Mouse (Mus musculus) CH12.LX (cell line): ENCODE measurements at regions not wholly inside any gene's neighbourhood (a gene's known extent, or its start where the extent isn't known, plus 50 kb on each side); places are given as distances from the start of the nearest gene placed in this dataset.

Experiments used
- DNase-seq: peaks from one replicate; pipeline ENCODE4 v3.0.0-alpha.2; 2013; ENCODE audit errors: extremely low read depth
- H3K27ac ChIP-seq: 2 replicates; pipeline ENCODE4 v1.5.1; 2012; ENCODE audit warnings: low read depth, mild to moderate bottlenecking, control low read depth, moderate library complexity; ENCODE audit not compliant: insufficient read depth
- H3K27me3 ChIP-seq: replicated peaks from 2 replicates; pipeline ENCODE3; 2012; ENCODE audit warnings: inconsistent platforms
- H3K36me3 ChIP-seq, 2 experiments: replicated peaks in 1 of 2; 2 replicates each; pipeline versions ENCODE3 to v1.6.1; 2012; ENCODE audit warnings: inconsistent platforms in 1 of 2, low read length in 1 of 2, mild to moderate bottlenecking in 1 of 2, mixed read lengths in 1 of 2, moderate library complexity in 1 of 2; ENCODE audit not compliant: control insufficient read depth in 1 of 2, insufficient read depth in 1 of 2
- H3K4me1 ChIP-seq, 2 experiments: 2 replicates each; pipeline ENCODE4 v1.6.1; 2012; ENCODE audit warnings: inconsistent platforms in 1 of 2, moderate library complexity in 1 of 2; ENCODE audit not compliant: insufficient read depth in 2 of 2, control insufficient read depth in 1 of 2
- H3K4me2 ChIP-seq: 2 replicates; pipeline ENCODE4 v1.6.1; 2012; ENCODE audit warnings: low read depth, mild to moderate bottlenecking, control low read depth; ENCODE audit not compliant: poor library complexity, insufficient read depth, severe bottlenecking
- H3K4me3 ChIP-seq, 3 experiments: fragments of 150-350 bp in 1 of 3; sonication (generic) in 1 of 3; replicated peaks in 1 of 3; 2 replicates each; pipeline versions ENCODE3 to v1.5.1; 2011 to 2012; ENCODE audit warnings: low read depth in 2 of 3, low read length in 2 of 3, mild to moderate bottlenecking in 2 of 3, moderate library complexity in 2 of 3, control low read depth in 1 of 3, improper control_type of control experiment in 1 of 3, inconsistent platforms in 1 of 3, mixed read lengths in 1 of 3; ENCODE audit not compliant: poor library complexity in 1 of 3
- H3K79me2 ChIP-seq: replicated peaks from 2 replicates; pipeline ENCODE4 v1.6.1; 2012; ENCODE audit warnings: mild to moderate bottlenecking, moderate library complexity; ENCODE audit not compliant: control insufficient read depth, poor library complexity, insufficient read depth, severe bottlenecking; ENCODE audit errors: extremely low read depth
- H3K9ac ChIP-seq: 2 replicates; pipeline ENCODE4 v1.6.1; 2012; ENCODE audit warnings: low read depth, mild to moderate bottlenecking, control low read depth, moderate library complexity; ENCODE audit not compliant: insufficient read depth
- H3K9me3 ChIP-seq: replicated peaks from 2 replicates; pipeline ENCODE3; 2012; ENCODE audit warnings: low read length, inconsistent platforms, mixed read lengths
- BHLHE40 ChIP-seq: IDR thresholded peaks from 2 replicates; pipeline ENCODE4 v1.6.1; 2011; ENCODE audit warnings: mild to moderate bottlenecking, low read depth, low read length, improper control_type of control experiment
- CHD1 ChIP-seq: IDR thresholded peaks from 2 replicates; pipeline ENCODE4 v1.6.1; 2012; ENCODE audit warnings: low read depth, low read length, improper control_type of control experiment, inconsistent platforms
- CHD2 ChIP-seq: IDR thresholded peaks from 2 replicates; pipeline ENCODE4 v1.6.1; 2011; ENCODE audit warnings: low read length, improper control_type of control experiment
- E2F4 ChIP-seq: IDR thresholded peaks from 2 replicates; pipeline ENCODE4 v1.6.1; 2011; ENCODE audit warnings: low read depth, low read length, improper control_type of control experiment; ENCODE audit not compliant: insufficient replicate concordance
- ELF1 ChIP-seq: IDR thresholded peaks from 2 replicates; pipeline ENCODE4 v1.6.1; 2014; ENCODE audit warnings: low read depth, mild to moderate bottlenecking, inconsistent platforms, low read length, improper control_type of control experiment
- EP300 ChIP-seq: IDR thresholded peaks from 2 replicates; pipeline ENCODE4 v1.6.1; 2011; ENCODE audit warnings: low read length, improper control_type of control experiment
- ETS1 ChIP-seq: conservative IDR thresholded peaks from 2 replicates; pipeline ENCODE4 v1.6.1; 2012; ENCODE audit warnings: low read depth, mild to moderate bottlenecking, inconsistent platforms, low read length, improper control_type of control experiment, moderate library complexity
- GABPA ChIP-seq: IDR thresholded peaks from 2 replicates; pipeline ENCODE4 v1.6.1; 2012; ENCODE audit warnings: low read depth, low read length, improper control_type of control experiment, inconsistent platforms; ENCODE audit not compliant: insufficient replicate concordance
- JUN ChIP-seq: IDR thresholded peaks from 2 replicates; pipeline ENCODE4 v1.6.1; 2011; ENCODE audit warnings: low read depth, mild to moderate bottlenecking, low read length, improper control_type of control experiment, moderate library complexity; ENCODE audit not compliant: insufficient read depth
- JUND ChIP-seq: conservative IDR thresholded peaks from 2 replicates; pipeline ENCODE4 v1.6.1; 2011; ENCODE audit warnings: low read depth, low read length, improper control_type of control experiment
- MAFK ChIP-seq: IDR thresholded peaks from 2 replicates; pipeline ENCODE4 v1.6.1; 2011; ENCODE audit warnings: low read length, improper control_type of control experiment; ENCODE audit not compliant: insufficient replicate concordance
- MAX ChIP-seq: IDR thresholded peaks from 2 replicates; pipeline ENCODE4 v1.6.1; 2011; ENCODE audit warnings: low read length, improper control_type of control experiment
- MEF2A ChIP-seq: IDR thresholded peaks from 2 replicates; pipeline ENCODE4 v1.6.1; 2014; ENCODE audit warnings: low read depth, mild to moderate bottlenecking, inconsistent platforms, low read length, improper control_type of control experiment, borderline replicate concordance
- MXI1 ChIP-seq: IDR thresholded peaks from 2 replicates; pipeline ENCODE4 v1.6.1; 2011; ENCODE audit warnings: mild to moderate bottlenecking, low read depth, low read length, improper control_type of control experiment
- PAX5 ChIP-seq: IDR thresholded peaks from 2 replicates; pipeline ENCODE4 v1.6.1; 2012; ENCODE audit warnings: low read length, inconsistent platforms, mixed read lengths
- POLR2A ChIP-seq: IDR thresholded peaks from 2 replicates; pipeline ENCODE4 v1.6.1; 2011; ENCODE audit warnings: low read depth, mild to moderate bottlenecking, improper control_type of control experiment, low read length
- RAD21 ChIP-seq: IDR thresholded peaks from 2 replicates; pipeline ENCODE4 v1.6.1; 2011; ENCODE audit warnings: low read depth, mild to moderate bottlenecking, low read length, improper control_type of control experiment, moderate library complexity
- RCOR1 ChIP-seq: conservative IDR thresholded peaks from 2 replicates; pipeline ENCODE4 v1.6.1; 2012; ENCODE audit warnings: low read depth, mild to moderate bottlenecking, inconsistent platforms, low read length, improper control_type of control experiment
- SIN3A ChIP-seq: IDR thresholded peaks from 2 replicates; pipeline ENCODE4 v1.6.1; 2012; ENCODE audit warnings: low read length, improper control_type of control experiment, inconsistent platforms
- SMC3 ChIP-seq: IDR thresholded peaks from 2 replicates; pipeline ENCODE4 v1.6.1; 2011; ENCODE audit warnings: low read depth, low read length, improper control_type of control experiment
- TBP ChIP-seq: conservative IDR thresholded peaks from 2 replicates; pipeline ENCODE4 v1.6.1; 2011; ENCODE audit warnings: low read depth, low read length, improper control_type of control experiment
- UBTF ChIP-seq: IDR thresholded peaks from 2 replicates; pipeline ENCODE4 v1.6.1; 2012; ENCODE audit warnings: low read depth, mild to moderate bottlenecking, inconsistent platforms, low read length, improper control_type of control experiment, moderate library complexity
- ZMIZ1 ChIP-seq: IDR thresholded peaks from 2 replicates; pipeline ENCODE4 v1.6.1; 2012; ENCODE audit warnings: low read depth, mild to moderate bottlenecking, inconsistent platforms, low read length, improper control_type of control experiment
- ZNF384 ChIP-seq: IDR thresholded peaks from 2 replicates; pipeline ENCODE4 v1.6.1; 2012; ENCODE audit warnings: low read depth, low read length, improper control_type of control experiment, inconsistent platforms
- dilution Hi-C: fragments of 300-500 bp; cut with MboI; formaldehyde crosslinking; loops from 2 replicates; pipeline ENCODE4 v1.14.3; 2020; ENCODE audit warnings: low sequenced_read_pairs; ENCODE audit not compliant: extremely low pct_unique_long_range_greater_than_20kb, extremely low pct_ligation_motif_present
- in situ Hi-C: fragments of 300-500 bp; cut with MboI; formaldehyde crosslinking; loops from 3 replicates; pipeline ENCODE4 v1.14.3; 2019; ENCODE audit warnings: low sequenced_read_pairs, low pct_ligation_motif_present, low pct_unique_long_range_greater_than_20kb, mixed read lengths

DNA sequence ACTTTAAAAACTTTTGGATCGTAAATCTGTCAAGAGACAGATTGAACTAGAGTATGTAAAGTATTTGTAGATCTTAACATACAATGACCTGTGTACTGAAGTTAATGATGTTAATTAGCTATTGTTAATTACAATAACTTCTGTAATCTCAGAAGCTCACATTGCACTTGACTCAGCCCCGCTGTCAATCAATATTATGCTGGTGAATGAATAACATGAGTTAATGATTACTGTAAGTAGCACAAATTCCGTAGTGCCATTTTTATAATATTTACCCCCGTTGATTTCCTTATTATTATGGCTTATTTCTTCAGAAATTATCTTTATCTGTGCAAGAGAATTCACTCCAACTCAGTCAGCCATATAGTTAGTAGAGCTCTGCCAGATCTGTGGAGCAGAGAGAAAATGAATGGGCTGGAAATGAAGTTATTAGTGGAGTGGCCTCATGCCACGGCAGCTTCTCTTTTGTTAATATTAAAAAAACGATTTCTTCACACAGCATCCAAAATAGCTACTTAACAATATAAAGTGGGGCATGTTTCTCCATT lies 132.5 kb downstream of the Gm11146 start:
- no peak for DNase-seq
- dilution Hi-C loops (no loop called here), in situ Hi-C loops (no loop called here)
- no peaks in the 10 kb centered on the region for H3K27me3 ChIP-seq
- H3K9ac ChIP-seq: no peak overlapping the region
- H3K79me2 ChIP-seq: no peaks in the 10 kb centered on the region
- H3K36me3 ChIP-seq: no peaks in the 10 kb centered on the region
- TF ChIP-seq GABPA: no peak
- no peak for TF ChIP-seq UBTF
- no peak for TF ChIP-seq MEF2A
- no peak for TF ChIP-seq MAX
- TF ChIP-seq ZMIZ1: no peak
- H3K27ac ChIP-seq: no peak overlapping the region
- H3K9me3 ChIP-seq: peaks cover 46% of the 10 kb centered on the region
- no peak overlapping the region for H3K4me3 ChIP-seq
- H3K4me1 ChIP-seq: no peaks in the 10 kb centered on the region
- H3K4me2 ChIP-seq: no peak overlapping the region

DNA sequence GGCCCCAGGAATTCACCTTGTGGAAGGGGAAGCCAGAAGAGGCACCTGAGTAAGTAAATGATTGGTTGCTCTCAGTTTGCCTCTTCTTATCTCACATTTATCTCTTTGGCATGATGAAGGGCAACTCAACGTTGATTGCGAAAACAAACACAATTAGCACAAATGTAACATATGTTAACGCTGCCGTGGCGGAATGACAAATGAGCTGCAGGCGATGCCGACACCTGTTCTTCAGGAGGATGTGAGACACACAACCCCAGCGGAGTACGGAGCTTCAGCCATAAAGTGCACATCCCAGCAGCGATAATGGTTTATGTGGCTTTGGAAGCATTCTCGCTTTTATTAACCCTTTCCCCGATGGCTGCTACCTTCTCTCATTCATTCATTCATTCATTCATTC lies 134.7 kb downstream of the Gm11146 start:
- Histone ChIP-seq H3K36me3 (no peaks in the 10 kb centered on the region), H3K4me3 (no peak overlapping the region), H3K27ac (no peak overlapping the region; the same call in 1 of the 2 replicates), H3K27me3 (no peaks in the 10 kb centered on the region), H3K4me2 (no peak overlapping the region), H3K9ac (no peak overlapping the region), H3K4me1 (no peaks in the 10 kb centered on the region), H3K9me3 (peaks cover 42% of the 10 kb centered on the region), H3K79me2 (no peaks in the 10 kb centered on the region)
- in situ Hi-C loops: no loop called here
- no peak for DNase-seq
- TF ChIP-seq E2F4 (no peak), BHLHE40 (no peak), TBP (no peak), POLR2A (no peak), ELF1 (no peak), ZNF384 (no peak)
- dilution Hi-C loops: no loop called here

DNA sequence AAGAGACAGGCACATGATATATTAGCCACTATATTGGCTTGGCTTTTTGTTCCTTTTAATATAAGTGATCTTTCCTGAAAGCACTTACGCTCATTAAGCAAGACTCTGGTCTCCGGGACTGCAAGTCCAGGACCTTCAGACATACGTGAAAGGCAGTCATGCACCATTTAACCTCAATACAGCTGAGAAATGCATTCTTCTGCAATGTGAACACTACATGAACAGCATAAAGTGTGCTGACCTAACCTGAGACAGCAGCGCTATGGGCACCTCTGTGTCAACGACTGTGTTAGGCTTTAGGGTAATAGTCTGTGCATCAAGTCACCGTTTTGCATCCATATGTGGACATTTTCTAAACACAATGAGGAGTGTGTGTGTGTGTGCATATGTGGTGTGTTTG lies 137.3 kb downstream of the Gm11146 start:
- H3K4me2 ChIP-seq: no peak overlapping the region
- no peak overlapping the region for H3K27ac ChIP-seq
- no peaks in the 10 kb centered on the region for H3K4me1 ChIP-seq
- no peaks in the 10 kb centered on the region for H3K79me2 ChIP-seq
- peaks cover 30% of the 10 kb centered on the region for H3K9me3 ChIP-seq
- no peak overlapping the region for H3K9ac ChIP-seq
- TF ChIP-seq EP300 (no peak), E2F4 (no peak), JUN (no peak), PAX5 (no peak), MAX (no peak), UBTF (no peak), SIN3A (no peak), CHD2 (no peak), GABPA (no peak), MAFK (no peak), MXI1 (no peak), RAD21 (no peak), SMC3 (no peak), TBP (no peak), JUND (no peak), CHD1 (no peak), ETS1 (no peak), RCOR1 (no peak)
- dilution Hi-C loops: no loop called here
- no peaks in the 10 kb centered on the region for H3K36me3 ChIP-seq
- no peak overlapping the region for H3K4me3 ChIP-seq
- DNase-seq: no peak
- no peaks in the 10 kb centered on the region for H3K27me3 ChIP-seq
- in situ Hi-C loops: no loop called here
